Mouse (Mus musculus) kidney, adult 9 months (tissue): ENCODE results near the gene Rab5b.
"Not testable (repeated sequence)": the region's sequence is repeated elsewhere in the genome, so short reads cannot be mapped to it uniquely, and the experiment has no call there.

Source experiments
- DNase-seq: peaks from one replicate; pipeline ENCODE4 v3.0.0; 2022

Rab5b gene

DNA sequence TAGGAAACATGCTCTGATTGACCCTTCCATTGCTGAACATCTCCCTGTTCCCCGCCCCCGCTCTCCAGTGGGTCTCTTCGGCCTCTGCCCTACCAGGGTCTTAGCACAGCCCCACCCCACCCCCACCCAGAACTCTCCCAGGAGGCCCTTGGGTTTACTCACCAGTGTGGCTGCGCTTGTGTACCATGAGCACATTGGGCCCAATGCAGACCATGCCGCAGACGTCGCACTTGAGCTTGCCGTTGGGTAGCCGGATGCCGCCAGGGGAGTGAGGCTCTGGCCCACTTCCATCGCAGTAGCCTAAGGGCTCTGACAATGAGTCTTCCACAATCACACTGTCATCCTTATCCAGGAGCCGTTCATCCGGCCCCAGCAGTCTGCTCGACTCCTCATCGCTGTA, 55.2 kb downstream of the Rab5b start:
- DNase-seq: no peak

DNA sequence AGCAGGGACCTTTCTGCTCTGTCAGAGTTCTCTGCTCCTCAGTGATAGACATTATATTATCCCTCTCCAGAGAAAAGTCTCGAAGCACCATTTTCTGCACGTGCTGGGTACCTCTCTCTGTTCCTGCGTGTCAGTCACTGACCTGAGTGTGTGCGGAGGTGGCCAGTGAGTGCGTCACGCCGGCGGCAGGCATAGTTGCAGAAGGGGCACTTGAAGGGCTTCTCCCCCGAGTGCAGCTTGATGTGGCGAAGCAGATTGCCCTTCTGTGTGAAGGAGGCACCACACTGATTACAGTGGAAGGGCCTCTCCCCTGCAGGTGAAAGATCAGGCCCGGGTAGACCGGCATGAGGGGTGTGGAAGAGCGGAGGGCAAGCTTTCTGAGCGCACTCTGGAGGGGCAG, 56.1 kb downstream of the Rab5b start:
- DNase-seq: no peak

DNA sequence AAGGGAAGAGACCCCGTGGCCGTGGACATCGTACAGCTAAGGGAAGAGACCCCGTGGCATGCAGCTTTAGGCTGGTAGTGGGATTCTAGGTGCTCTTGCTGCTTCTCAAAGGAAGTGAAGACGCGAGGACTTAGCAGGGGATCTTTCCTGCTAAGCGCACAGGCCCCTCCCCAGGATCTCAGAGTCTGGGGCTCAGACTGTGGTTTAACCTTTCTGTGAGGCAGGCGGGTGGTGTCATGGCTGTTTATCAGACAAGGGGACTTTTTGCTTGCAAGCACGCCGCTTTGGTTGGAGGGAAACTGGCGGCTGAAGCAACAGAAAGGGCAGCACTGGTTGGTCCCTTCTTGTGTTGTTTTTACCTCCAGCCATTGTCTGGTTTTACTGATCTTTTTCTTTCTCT, 59.1 kb downstream of the Rab5b start:
- DNase-seq: no peak

DNA sequence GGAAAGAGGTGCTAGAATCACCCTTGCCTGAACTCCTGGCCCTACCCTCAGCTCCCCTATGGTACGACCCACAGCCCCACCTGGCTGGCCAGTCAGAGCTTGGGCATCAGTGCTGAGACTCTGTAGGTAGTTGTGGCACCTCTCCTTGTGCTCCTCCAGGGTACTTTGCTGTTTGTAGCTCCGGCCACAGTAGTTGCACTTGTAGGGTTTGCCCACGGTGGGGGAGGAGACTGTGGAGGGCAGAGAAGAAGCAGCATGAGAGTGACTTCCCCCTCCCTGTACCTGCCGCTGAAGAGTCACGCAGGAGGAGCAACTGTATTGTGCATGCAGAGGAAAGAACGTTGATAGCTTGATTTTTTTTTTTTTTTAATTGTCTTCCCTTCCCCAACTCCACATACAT, 59.5 kb downstream of the Rab5b start:
- DNase-seq: no peak

DNA sequence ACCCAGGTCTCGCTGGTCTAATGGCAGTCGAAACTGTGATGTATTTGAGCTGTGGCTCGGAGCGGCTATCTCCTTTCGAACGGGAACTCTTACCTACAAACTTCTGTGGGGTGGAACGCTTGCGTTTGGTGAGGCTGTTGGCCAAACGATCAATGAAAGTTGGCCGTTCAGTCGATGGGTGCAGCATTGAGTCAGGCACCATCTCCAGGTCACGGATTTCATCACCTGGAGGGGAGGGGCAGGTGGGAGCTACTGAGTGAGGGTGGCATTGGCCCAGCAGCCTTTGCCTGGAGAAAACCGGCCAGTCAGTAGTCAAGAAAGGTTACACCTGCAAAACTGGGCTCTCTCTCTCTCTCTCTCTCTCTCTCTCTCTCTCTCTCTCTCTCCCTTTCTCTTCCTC, 60.4 kb downstream of the Rab5b start:
- DNase-seq: no peak

DNA sequence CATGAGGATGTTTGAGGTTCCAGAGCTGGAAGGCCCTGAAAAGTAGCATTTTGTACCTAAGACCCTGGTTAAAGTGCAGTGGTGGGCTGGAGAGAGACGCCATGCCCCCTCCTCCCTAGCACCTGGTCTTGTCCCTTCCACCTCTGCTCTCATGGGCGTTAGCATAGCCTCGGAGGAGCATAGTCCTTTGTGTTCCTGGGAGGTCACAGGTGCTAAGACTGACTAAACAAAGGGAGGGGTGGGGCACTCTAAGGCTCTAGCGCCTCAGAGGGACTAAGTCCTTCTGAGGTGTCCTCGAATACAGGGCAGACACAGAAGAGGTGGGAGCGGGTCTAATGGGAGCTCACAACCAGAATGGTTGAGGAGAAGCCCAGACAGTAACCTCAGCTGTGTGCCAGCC, 64.5 kb downstream of the Rab5b start:
- DNase-seq: no peak

DNA sequence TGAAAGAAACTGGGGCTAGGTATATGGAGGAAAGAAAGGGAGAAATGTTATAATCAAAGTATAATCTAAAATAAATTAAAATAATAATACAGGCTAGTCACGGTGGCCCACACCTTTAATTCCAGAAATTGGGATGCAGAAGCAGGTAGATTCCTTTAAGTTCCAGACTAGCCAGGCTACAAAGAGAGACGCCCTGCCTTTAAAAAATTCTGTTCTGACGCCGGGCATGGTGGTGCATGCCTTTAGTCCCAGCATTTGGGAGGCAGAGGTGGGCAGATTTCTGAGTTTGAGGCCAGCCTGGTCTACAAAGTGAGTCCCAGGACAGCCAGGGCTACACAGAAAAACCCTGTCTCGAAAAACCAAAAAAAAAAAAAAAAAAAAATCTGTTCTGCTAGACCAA, 65.8 kb downstream of the Rab5b start:
- not testable (repeated sequence) for DNase-seq

DNA sequence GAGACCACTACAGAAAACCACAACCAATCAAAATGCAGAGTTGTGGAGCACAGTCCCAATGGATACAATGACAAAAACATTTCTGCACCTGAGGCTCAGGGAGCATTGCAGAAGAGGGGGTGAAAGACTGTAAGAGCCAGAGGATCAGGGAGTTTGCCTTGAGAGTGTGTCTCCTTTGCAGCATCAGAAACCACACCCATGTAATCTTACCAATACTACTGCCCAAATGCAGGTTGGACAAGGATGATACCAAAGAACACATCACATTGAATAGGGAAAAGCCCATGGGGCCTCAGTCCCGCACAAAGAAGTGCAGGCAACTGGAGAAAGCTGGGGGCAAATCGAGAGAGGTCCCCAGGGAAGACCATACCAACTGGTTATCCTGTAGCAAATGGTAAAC, 66.3 kb downstream of the Rab5b start:
- no peak for DNase-seq

DNA sequence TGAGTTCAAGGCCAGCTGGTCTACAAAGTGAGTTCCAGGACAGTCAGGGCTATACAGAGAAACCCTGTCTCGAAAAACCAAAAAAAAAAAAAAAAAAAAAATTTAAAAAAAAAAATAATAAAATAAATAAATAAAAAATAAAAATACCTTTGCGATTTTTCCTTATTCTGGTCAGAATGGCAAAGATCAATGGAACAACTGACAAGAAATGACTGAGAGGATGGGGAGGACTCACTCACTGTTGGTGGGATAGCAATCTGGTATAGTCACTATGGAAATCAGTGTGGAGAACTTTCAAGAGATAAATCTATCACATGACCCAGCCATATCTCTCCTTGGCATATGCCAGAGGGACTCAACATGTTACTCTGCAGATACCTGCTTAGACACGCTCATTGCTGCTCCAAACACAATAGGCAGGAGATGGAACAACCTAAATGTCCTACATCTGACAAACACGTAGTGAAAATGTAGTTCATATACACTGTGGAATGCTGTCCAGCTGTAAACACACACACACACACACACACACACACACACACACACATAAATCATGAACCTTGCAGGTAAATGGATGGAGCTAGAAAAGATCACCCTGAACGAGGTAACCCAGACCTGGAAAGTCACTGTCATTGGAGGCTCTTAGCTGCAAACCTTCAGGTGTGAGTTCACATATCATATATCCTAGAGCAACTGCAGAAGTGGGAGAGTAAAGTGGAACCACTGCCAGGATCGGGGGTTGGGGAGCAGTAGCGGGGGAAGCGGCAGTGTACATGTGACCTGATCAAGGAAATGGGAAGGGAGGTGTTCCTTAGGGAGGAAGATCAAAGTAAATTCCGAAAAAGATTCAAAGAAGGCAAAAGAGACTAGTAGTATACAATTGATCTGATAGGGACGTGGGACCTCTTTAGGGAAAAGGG, 68.4 kb downstream of the Rab5b start:
- no peak for DNase-seq
